Mouse (Mus musculus): ENCODE results near the gene Spout1. TPM values are rescaled to one million over a fixed set of nuclear protein-coding genes. Genes with fewer than 3 reads are reported as not detected.
"Not testable (repeated sequence)": the region's sequence is repeated elsewhere in the genome, so short reads cannot be mapped to it uniquely, and the experiment has no call there.

Spout1 gene
- polyA plus RNA-seq, 1 experiment = 18.8 TPM

GRCm38 (mm10) chr2:30185276-30185675 lies 7.0 kb upstream of the Spout1 start:
- DNase-seq = no peak
- WGBS = 92% methylated on average over 6 of the region's 6 CpGs
- no peaks in the 10 kb centered on the region for H3K4me1 ChIP-seq (ENCODE audit: control insufficient read depth, insufficient read depth, low read length)
- TF ChIP-seq POLR2A (IDR thresholded peaks at IDR 0.05; ENCODE audit: borderline replicate concordance, extremely low read depth, low read depth, low read length) (no peak), CTCF (IDR thresholded peaks at IDR 0.05; ENCODE audit: insufficient read depth, low read length) (no peak)
- H3K4me3 ChIP-seq (replicated peaks; ENCODE audit: extremely low read depth, low read depth, low read length) = no peak overlapping the region

GRCm38 (mm10) chr2:30183721-30184120 lies 5.5 kb upstream of the Spout1 start:
- TF ChIP-seq POLR2A (IDR thresholded peaks at IDR 0.05; ENCODE audit: borderline replicate concordance, extremely low read depth, low read depth, low read length) (no peak), CTCF (IDR thresholded peaks at IDR 0.05; ENCODE audit: insufficient read depth, low read length) (no peak)
- Histone ChIP-seq H3K4me1 (ENCODE audit: control insufficient read depth, insufficient read depth, low read length) (no peaks in the 10 kb centered on the region), H3K4me3 (replicated peaks; ENCODE audit: extremely low read depth, low read depth, low read length) (no peak overlapping the region)
- DNase-seq = no peak
- WGBS = 65% methylated on average over 3 of the region's 3 CpGs

DNA sequence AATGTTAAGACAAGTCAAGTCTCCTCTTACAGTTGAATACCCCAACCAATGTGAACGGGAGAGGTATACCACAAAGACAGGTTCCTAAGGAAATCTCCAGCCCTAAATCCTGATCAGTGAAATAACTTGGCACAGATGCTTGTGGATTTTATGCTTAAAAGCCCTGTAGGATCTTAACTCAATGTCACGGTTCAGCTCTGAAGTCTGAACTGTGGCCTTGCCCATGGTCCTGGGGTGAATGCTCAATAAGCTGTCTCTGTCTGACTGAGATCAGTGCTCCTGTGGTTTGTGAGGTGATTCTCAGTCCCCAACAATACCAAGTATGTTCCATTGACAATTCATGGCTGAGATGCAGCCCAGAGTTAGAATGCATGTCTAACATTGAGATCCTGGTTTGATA lies 4.2 kb upstream of the Spout1 start:
- WGBS = 89% methylated on average over 2 of the region's 2 CpGs
- Histone ChIP-seq H3K4me1 (ENCODE audit: control insufficient read depth, insufficient read depth, low read length) (peaks cover 4% of the 10 kb centered on the region), H3K4me3 (replicated peaks; ENCODE audit: extremely low read depth, low read depth, low read length) (no peak overlapping the region)
- DNase-seq = no peak
- TF ChIP-seq CTCF (IDR thresholded peaks at IDR 0.05; ENCODE audit: insufficient read depth, low read length) (no peak), POLR2A (IDR thresholded peaks at IDR 0.05; ENCODE audit: borderline replicate concordance, extremely low read depth, low read depth, low read length) (no peak)

- DNase-seq; H3K4me3 ChIP-seq (replicated peaks; ENCODE audit: extremely low read depth, low read depth, low read length); H3K4me1 ChIP-seq (ENCODE audit: control insufficient read depth, insufficient read depth, low read length): not testable (repeated sequence)
- 49% methylated on average over 7 of the region's 7 CpGs for WGBS
Measured at GRCm38 (mm10) chr2:30178711-30179110, 452 bp upstream of the Spout1 start.

GRCm38 (mm10) chr2:30176561-30176960 lies 1.7 kb downstream of the Spout1 start:
- Histone ChIP-seq H3K4me3 (replicated peaks; ENCODE audit: extremely low read depth, low read depth, low read length) (no peak overlapping the region), H3K4me1 (ENCODE audit: control insufficient read depth, insufficient read depth, low read length) (peaks cover 11% of the 10 kb centered on the region)
- TF ChIP-seq CTCF (IDR thresholded peaks at IDR 0.05; ENCODE audit: insufficient read depth, low read length) (no peak), POLR2A (IDR thresholded peaks at IDR 0.05; ENCODE audit: borderline replicate concordance, extremely low read depth, low read depth, low read length) (no peak)
- 98% methylated on average over 2 of the region's 2 CpGs for WGBS
- no peak for DNase-seq

DNA sequence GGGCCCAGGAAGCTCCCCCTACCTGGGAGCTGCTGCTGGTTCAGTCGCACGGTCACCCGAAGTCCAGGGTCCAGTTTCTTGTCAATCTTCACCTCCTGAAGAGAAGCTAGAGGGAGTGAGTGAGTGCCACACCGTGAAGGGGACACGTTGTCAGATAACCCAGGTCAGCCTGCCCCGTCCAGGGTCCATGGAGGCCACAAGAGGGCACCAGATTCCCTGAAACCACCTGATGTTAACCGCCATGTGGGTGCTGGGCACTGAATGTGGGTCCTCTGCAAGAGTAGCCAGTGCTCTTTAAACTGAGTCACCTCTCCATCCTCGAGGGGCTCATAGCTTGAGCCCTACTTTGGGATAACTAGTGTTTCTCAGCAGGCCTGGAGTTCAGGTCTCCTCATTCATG lies 2.4 kb downstream of the Spout1 start:
- 91% methylated on average over 8 of the region's 8 CpGs for WGBS
- peaks cover 13% of the 10 kb centered on the region for H3K4me1 ChIP-seq (ENCODE audit: control insufficient read depth, insufficient read depth, low read length)
- no peak overlapping the region for H3K4me3 ChIP-seq (replicated peaks; ENCODE audit: extremely low read depth, low read depth, low read length)
- TF ChIP-seq CTCF (IDR thresholded peaks at IDR 0.05; ENCODE audit: insufficient read depth, low read length) (0 out of 2 replicates have a peak, but pooled peaks have one; percentile 0), POLR2A (IDR thresholded peaks at IDR 0.05; ENCODE audit: borderline replicate concordance, extremely low read depth, low read depth, low read length) (no peak)
- DNase-seq = no peak

DNA sequence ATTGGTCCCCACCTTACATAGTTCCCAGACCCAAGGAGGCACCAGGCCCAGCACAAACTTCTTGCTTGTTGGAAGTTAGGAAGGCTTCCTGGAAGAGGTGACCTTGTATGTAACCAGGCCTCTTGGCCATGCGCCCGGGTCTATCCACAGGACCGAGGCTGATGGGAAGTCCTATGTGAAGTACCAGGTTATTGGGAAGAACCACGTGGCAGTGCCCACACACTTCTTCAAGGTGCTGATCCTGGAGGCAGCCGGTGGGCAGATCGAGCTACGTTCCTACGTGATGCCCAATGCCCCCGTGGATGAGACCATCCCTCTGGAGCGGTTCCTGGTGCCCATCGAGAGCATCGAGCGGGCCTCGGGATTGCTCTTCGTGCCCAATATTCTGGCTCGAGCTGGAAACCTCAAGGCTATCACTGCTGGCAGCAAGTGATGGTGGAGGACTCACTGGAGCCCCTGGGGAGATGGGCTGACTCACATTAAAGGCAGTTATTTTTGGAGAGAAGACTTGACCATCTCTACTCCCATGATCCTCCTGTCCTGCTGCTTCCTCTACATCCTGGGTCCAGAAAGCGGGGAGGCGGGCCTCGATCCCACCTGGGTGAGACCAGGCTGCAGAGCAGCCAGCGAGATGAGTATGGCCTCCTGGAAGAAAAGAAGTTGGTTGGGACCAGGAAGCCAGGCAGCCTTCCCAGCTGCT lies 4.6 kb downstream of the Spout1 start:
- TF ChIP-seq CTCF (IDR thresholded peaks at IDR 0.05; ENCODE audit: insufficient read depth, low read length) (no peak), POLR2A (IDR thresholded peaks at IDR 0.05; ENCODE audit: borderline replicate concordance, extremely low read depth, low read depth, low read length) (no peak)
- no peak overlapping the region for H3K4me3 ChIP-seq (replicated peaks; ENCODE audit: extremely low read depth, low read depth, low read length)
- H3K4me1 ChIP-seq (ENCODE audit: control insufficient read depth, insufficient read depth, low read length) = peaks cover 13% of the 10 kb centered on the region
- DNase-seq = no peak
- whole genome bisulfite sequencing = 91% methylated on average over 20 of the region's 20 CpGs

DNA sequence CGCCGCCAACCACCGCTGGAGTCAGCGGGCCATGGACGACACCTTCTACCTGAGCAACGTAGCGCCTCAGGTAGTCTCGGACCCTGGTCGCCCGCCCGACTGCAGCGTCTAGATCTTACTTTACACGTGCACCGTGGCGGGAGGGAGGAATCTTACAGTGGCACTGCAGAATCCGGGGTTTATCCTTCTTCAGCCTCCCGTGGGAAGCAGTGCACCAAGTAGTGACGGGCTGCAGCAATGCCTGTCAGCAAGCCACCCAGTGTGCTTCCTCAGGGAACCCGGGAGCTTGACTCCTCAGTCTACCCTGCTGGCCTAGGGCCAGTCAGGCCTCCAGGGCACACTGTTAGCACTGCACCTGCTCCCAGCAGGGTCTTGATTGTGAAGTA lies 6.3 kb downstream of the Spout1 start:
- DNase-seq = no peak
- H3K4me1 ChIP-seq (ENCODE audit: control insufficient read depth, insufficient read depth, low read length) = peaks cover 6% of the 10 kb centered on the region
- 2% methylated on average over 19 of the region's 19 CpGs for WGBS
- TF ChIP-seq CTCF (IDR thresholded peaks at IDR 0.05; ENCODE audit: insufficient read depth, low read length) = no peak
- no peak for TF ChIP-seq POLR2A (IDR thresholded peaks at IDR 0.05; ENCODE audit: borderline replicate concordance, extremely low read depth, low read depth, low read length)
- peak overlapping the region; percentile 70 for H3K4me3 ChIP-seq (replicated peaks; ENCODE audit: extremely low read depth, low read depth, low read length)

DNA sequence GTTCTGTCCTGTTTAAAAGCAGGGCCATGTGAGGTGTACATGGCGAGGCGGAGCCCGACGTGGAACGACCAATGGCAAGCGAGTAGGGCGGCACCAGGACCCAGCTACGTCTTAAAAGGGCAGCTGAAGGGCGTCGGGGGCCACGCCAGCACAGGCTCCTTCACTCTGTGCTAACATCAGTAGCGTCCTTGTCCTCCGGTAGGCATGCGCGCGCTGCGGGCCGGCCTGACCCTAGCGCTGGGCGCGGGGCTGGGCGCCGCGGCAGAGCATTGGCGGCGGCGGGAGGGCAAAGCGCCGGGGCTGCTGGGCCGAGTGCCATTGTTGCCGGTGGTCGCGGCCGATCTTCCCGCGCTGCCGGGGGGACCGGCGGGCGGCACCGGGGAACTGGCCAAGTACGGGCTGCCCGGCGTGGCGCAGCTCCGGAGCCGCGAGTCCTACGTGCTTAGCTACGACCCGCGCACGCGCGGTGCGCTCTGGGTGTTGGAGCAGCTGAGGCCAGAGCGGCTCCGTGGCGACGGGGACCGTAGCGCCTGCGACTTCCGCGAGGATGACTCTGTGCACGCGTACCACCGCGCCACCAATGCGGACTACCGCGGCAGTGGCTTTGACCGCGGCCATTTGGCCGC lies 6.8 kb downstream of the Spout1 start, which contains the start of gene Endog:
Gene Endog (plus strand): TSS at position 123 of the 626 bp plus-strand sequence.
- Histone ChIP-seq H3K4me3 (replicated peaks; ENCODE audit: extremely low read depth, low read depth, low read length) (peak within 1 kb of the TSS; percentile 70), H3K4me1 (ENCODE audit: control insufficient read depth, insufficient read depth, low read length) (peaks cover 6% of the 10 kb centered on the region)
- TF ChIP-seq POLR2A (IDR thresholded peaks at IDR 0.05; ENCODE audit: borderline replicate concordance, extremely low read depth, low read depth, low read length) (peak; percentile 95), CTCF (IDR thresholded peaks at IDR 0.05; ENCODE audit: insufficient read depth, low read length) (no peak)
- DNase-seq = peak; percentile 85
- WGBS = under 1% methylated on average over 74 of the region's 75 CpGs

GRCm38 (mm10) chr2:30166677-30167076 lies 11.6 kb downstream of the Spout1 start:
- WGBS = 59% methylated on average over 4 of the region's 4 CpGs
- H3K4me3 ChIP-seq (replicated peaks; ENCODE audit: extremely low read depth, low read depth, low read length) = no peak overlapping the region
- DNase-seq = no peak
- TF ChIP-seq POLR2A (IDR thresholded peaks at IDR 0.05; ENCODE audit: borderline replicate concordance, extremely low read depth, low read depth, low read length) (no peak), CTCF (IDR thresholded peaks at IDR 0.05; ENCODE audit: insufficient read depth, low read length) (no peak)
- H3K4me1 ChIP-seq (ENCODE audit: control insufficient read depth, insufficient read depth, low read length) = peaks cover 2% of the 10 kb centered on the region; the same call in 1 of the 2 replicates

Data from lung, adult 2 months (tissue).